Mouse (Mus musculus) liver, postnatal 0 days (tissue): ENCODE data around the gene Pacrg.

Experiments
- CTCF ChIP-seq: sonication (generic); IDR thresholded peaks from 2 replicates; pipeline ENCODE4 v1.5.1; 2016; ENCODE audit warnings: antibody characterized with exemption, low read depth
- EP300 ChIP-seq: IDR thresholded peaks from 2 replicates; pipeline ENCODE4 v1.6.1; 2016; ENCODE audit warnings: antibody characterized with exemption, low read depth, mild to moderate bottlenecking

DNA sequence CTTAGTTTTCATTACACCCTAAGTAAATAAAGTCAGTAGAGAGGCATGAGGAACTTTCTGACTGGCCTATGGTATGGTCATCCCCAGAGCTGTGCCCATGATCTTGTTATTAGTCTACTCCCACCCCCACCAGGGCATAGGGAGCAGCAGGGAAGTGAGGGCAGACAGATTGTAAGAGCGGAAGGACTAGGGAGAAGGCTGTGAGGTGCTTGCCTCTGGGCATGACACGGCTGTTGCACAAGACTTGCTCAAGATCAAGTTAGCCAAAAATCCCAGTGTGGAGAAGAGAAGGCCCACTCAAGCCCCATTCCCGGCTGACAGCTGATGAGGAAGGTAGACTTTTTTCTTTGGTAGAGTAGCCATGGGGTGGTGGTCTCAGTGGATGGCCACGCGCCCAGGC lies 82.7 kb downstream of the Pacrg start:
- TF ChIP-seq CTCF (no peak), EP300 (no peak)
